Mouse (Mus musculus): ENCODE results near the gene Klc2. TPM values are rescaled to one million over a fixed set of nuclear protein-coding genes. Genes with fewer than 3 reads are reported as not detected.
A peak's percentile ranks its signal among the peaks of the same experiment; 100 is the strongest.

Gene Klc2
- polyA plus RNA-seq, 1 experiment from 2014 or later, result 30.4 TPM

DNA sequence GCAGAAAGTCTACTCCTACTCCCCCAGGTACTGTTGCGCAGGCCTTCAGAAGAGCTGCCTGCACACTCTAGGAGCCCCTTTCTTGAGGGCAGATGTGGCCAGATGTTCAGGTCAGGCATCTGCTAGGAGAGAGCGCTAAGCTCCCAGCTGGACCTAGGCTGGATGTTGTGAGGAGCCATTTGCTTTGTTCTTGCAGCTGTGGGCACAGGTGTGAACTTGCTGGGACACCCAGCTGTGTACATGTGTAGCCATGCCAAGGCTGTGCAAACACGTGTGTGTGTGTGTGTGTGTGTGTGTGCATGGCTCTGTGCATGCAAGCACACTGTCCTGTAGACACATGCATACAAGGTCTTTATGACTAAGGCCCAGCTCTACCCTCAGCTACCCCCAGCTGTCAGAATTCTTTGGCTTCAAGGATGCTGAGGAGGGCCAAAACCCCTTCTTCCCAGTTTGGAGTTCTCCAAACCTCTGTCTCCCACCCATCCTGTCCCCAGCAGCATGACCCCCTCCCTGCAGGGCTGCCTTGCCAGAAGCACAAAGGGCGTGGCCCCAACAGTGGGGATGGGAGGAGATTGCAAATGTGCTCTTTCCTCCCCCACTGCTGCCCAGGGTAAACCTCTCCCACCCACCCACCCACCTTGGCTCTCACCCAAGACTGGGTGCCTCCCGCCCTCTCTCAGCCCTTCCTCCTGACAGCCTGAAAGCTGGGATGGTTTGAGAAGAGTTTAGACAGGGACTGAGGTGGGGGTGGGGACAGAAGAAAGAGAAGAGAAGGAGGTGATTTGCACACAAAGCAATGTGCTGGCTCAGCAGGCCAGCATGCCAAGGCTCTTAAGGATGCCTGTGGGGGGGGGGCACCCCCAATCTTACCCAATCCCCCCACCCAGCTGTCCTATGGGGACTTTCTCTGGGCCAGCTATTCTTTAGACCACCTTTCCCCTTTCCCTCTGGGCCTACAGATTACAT is 57.7 kb downstream of the Klc2 start:
- Histone ChIP-seq H3K9ac (peak overlapping the region; percentile 54), H3K4me1 (peaks cover 56% of the 10 kb centered on the region), H3K27ac (peak overlapping the region; percentile 87), H3K36me3 (no peaks in the 10 kb centered on the region), H3K4me3 (no peak overlapping the region), H3K27me3 (no peaks in the 10 kb centered on the region), H3K4me2 (peak overlapping the region; percentile 22), H3K9me3 (no peaks in the 10 kb centered on the region)
- peak; percentile 13; the same call in 1 of the 2 replicates for ATAC-seq (ENCODE audit: insufficient number of reproducible peaks, insufficient read depth, low FRiP score, low TSS enrichment, low read depth)
- 30% methylated on average over 5 of the region's 5 CpGs for WGBS

GRCm38 (mm10) chr19:5058801-5059771 is 59.3 kb downstream of the Klc2 start:
- peaks cover 47% of the 10 kb centered on the region for H3K4me1 ChIP-seq

DNA sequence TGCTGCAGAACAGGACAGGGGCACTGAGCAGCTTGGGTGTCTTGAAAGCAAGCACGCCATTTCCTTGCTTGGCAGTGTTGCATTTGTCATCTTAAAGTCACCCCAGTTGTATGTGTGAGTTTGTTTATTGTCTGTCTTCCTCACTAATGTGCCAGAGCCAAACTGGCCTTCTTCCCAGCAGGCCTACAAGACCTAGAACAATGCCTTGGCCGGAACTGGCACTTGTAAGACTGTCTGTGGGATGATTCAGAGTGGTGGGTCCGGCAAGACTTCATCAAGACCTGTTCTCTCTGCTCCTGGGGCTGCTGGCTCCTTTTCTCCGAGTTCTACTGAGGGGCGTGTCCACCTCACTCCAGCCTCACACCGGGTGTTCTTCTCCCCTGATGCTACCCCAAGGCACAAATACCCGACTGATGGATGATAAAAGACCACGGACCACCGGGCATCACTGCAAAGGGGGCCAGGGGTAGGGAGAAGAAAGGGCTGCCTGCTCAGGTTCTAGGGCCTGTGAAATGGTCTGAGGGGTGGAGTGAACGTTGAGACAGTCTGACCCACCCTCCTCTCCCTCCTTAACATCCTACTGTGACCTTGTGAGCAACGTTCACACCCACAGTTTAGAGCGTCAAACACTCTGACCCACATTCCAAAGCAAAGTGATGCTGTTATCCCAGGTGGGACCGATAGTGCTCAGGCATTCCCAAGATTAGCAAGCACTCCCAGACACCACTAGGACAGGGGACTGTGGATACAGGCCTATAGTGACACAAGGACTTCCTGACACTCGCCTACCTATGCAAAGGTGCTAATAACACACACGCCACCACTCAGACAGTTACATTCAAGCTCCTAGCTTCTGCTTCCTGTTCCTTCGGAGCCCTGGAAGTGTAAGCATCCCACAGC is 60.2 kb downstream of the Klc2 start:
- peak overlapping the region; percentile 16; the same call in 1 of the 2 replicates for H3K4me2 ChIP-seq
- no peak overlapping the region for H3K4me3 ChIP-seq
- no peaks in the 10 kb centered on the region for H3K9me3 ChIP-seq
- H3K36me3 ChIP-seq, result no peaks in the 10 kb centered on the region
- ATAC-seq (ENCODE audit: insufficient number of reproducible peaks, insufficient read depth, low FRiP score, low TSS enrichment, low read depth), result no peak
- peaks cover 14% of the 10 kb centered on the region for H3K27me3 ChIP-seq
- WGBS, result 30% methylated on average over 16 of the region's 16 CpGs
- peak overlapping the region; percentile 57 for H3K9ac ChIP-seq
- H3K27ac ChIP-seq, result peak overlapping the region; percentile 87
- H3K4me1 ChIP-seq, result peaks cover 47% of the 10 kb centered on the region

More at GRCm38 (mm10) chr19:5058801-5059771, 59.3 kb downstream of the Klc2 start:
- peak overlapping the region; percentile 16 for H3K4me2 ChIP-seq
- no peaks in the 10 kb centered on the region for H3K36me3 ChIP-seq
- H3K27me3 ChIP-seq, result peaks cover 5% of the 10 kb centered on the region
- H3K27ac ChIP-seq, result peak overlapping the region; percentile 87
- peak overlapping the region; percentile 57 for H3K9ac ChIP-seq
- no peak for ATAC-seq (ENCODE audit: insufficient number of reproducible peaks, insufficient read depth, low FRiP score, low TSS enrichment, low read depth)
- no peak overlapping the region for H3K4me3 ChIP-seq
- H3K9me3 ChIP-seq, result no peaks in the 10 kb centered on the region
- 11% methylated on average over 10 of the region's 10 CpGs for WGBS

Other genes starting within 250 kb of the Klc2 start
- 5.1 and 6.3 TPM in 2 replicates for gene Actn3, start 240.7 kb downstream of the Klc2 start, polyA plus RNA-seq (2015; fragmentation: Nextera tagmentation; extraction: Ambion mirVana)
- 10.4 and 11.1 TPM in 2 replicates for gene Zdhhc24, start 239.9 kb downstream of the Klc2 start, polyA plus RNA-seq (2015; fragmentation: Nextera tagmentation; extraction: Ambion mirVana)
- 4.1 and 5.6 TPM in 2 replicates for gene Bbs1, start 211.9 kb downstream of the Klc2 start, polyA plus RNA-seq (2015; fragmentation: Nextera tagmentation; extraction: Ambion mirVana)
- gene Dpp3, start 190.3 kb downstream of the Klc2 start, polyA plus RNA-seq (2015; fragmentation: Nextera tagmentation; extraction: Ambion mirVana), result 110 and 121 TPM in 2 replicates
- gene Peli3, start 175.4 kb downstream of the Klc2 start, polyA plus RNA-seq (2015; fragmentation: Nextera tagmentation; extraction: Ambion mirVana), result 4.2 and 6.1 TPM in 2 replicates
- 117 and 118 TPM in 2 replicates for gene Mrpl11, start 156.4 kb downstream of the Klc2 start, polyA plus RNA-seq (2015; fragmentation: Nextera tagmentation; extraction: Ambion mirVana)
- not detected in 2 replicates for gene Npas4, start 128.2 kb downstream of the Klc2 start, polyA plus RNA-seq (2015; fragmentation: Nextera tagmentation; extraction: Ambion mirVana)
- 4.3 and 5.8 TPM in 2 replicates for gene Slc29a2, start 94.7 kb downstream of the Klc2 start, polyA plus RNA-seq (2015; fragmentation: Nextera tagmentation; extraction: Ambion mirVana)
- 47.1 and 49.5 TPM in 2 replicates for gene B4gat1, start 79.7 kb downstream of the Klc2 start, polyA plus RNA-seq (2015; fragmentation: Nextera tagmentation; extraction: Ambion mirVana)
- gene AC124502.3, start 79.7 kb downstream of the Klc2 start, polyA plus RNA-seq (2015; fragmentation: Nextera tagmentation; extraction: Ambion mirVana), result 2.3 and 3.5 TPM in 2 replicates
- gene Brms1, start 77.2 kb downstream of the Klc2 start, polyA plus RNA-seq (2015; fragmentation: Nextera tagmentation; extraction: Ambion mirVana), result 40.6 and 42.9 TPM in 2 replicates
- 0.99 and 1.5 TPM in 2 replicates for gene Rin1, start 68.1 kb downstream of the Klc2 start, polyA plus RNA-seq (2015; fragmentation: Nextera tagmentation; extraction: Ambion mirVana)
- 89.1 and 90.6 TPM in 2 replicates for gene Cd248, start 50.5 kb downstream of the Klc2 start, polyA plus RNA-seq (2015; fragmentation: Nextera tagmentation; extraction: Ambion mirVana)
- gene Tmem151a, start 33.0 kb downstream of the Klc2 start, polyA plus RNA-seq (2015; fragmentation: Nextera tagmentation; extraction: Ambion mirVana), result 2.6 and 4.6 TPM in 2 replicates
- gene Yif1a, start 30.0 kb downstream of the Klc2 start, polyA plus RNA-seq (2015; fragmentation: Nextera tagmentation; extraction: Ambion mirVana), result 72.4 and 87.2 TPM in 2 replicates
- 50.6 and 60.1 TPM in 2 replicates for gene Cnih2, start 20.0 kb downstream of the Klc2 start, polyA plus RNA-seq (2015; fragmentation: Nextera tagmentation; extraction: Ambion mirVana)
- gene Rab1b, start 11.5 kb downstream of the Klc2 start, polyA plus RNA-seq (2015; fragmentation: Nextera tagmentation; extraction: Ambion mirVana), result 234 and 262 TPM in 2 replicates
- gene Pacs1, start 154.6 kb upstream of the Klc2 start, polyA plus RNA-seq (2015; fragmentation: Nextera tagmentation; extraction: Ambion mirVana), result 28.7 and 29.8 TPM in 2 replicates
- gene Sf3b2, start 176.9 kb upstream of the Klc2 start, polyA plus RNA-seq (2015; fragmentation: Nextera tagmentation; extraction: Ambion mirVana), result 404 and 414 TPM in 2 replicates
- 7.4 and 8.9 TPM in 2 replicates for gene Gal3st3, start 179.8 kb upstream of the Klc2 start, polyA plus RNA-seq (2015; fragmentation: Nextera tagmentation; extraction: Ambion mirVana)
- gene Catsper1, start 217.2 kb upstream of the Klc2 start, polyA plus RNA-seq (2015; fragmentation: Nextera tagmentation; extraction: Ambion mirVana), result not detected in 2 replicates
- gene Cst6, start 231.0 kb upstream of the Klc2 start, polyA plus RNA-seq (2015; fragmentation: Nextera tagmentation; extraction: Ambion mirVana), result 3.6 and 3.7 TPM in 2 replicates
- 57.6 and 61.8 TPM in 2 replicates for gene Eif1ad, start 248.2 kb upstream of the Klc2 start, polyA plus RNA-seq (2015; fragmentation: Nextera tagmentation; extraction: Ambion mirVana)
- 423 and 434 TPM in 2 replicates for gene Banf1, start 248.6 kb upstream of the Klc2 start, polyA plus RNA-seq (2015; fragmentation: Nextera tagmentation; extraction: Ambion mirVana)

All from embryonic facial prominence, embryonic 13.5 days (tissue).